Mouse (Mus musculus): ENCODE measurements around the gene Exoc4.

GRCm38 (mm10) chr6:34003033-34003432 lies 754.1 kb downstream of the Exoc4 start:
- TF ChIP-seq CTCF (IDR thresholded peaks at IDR 0.05; ENCODE audit: insufficient read depth, low read length) (no peak), POLR2A (IDR thresholded peaks at IDR 0.05; ENCODE audit: borderline replicate concordance, extremely low read depth, low read depth, low read length) (no peak)
